Mouse (Mus musculus) layer of hippocampus, adult 9-10 months (tissue): ENCODE results near the gene Dsel.

Source experiments
- DNase-seq: peaks from one replicate; pipeline ENCODE4 v3.0.0; 2022; ENCODE audit warnings: low spot score

The Dsel gene

GRCm38 (mm10) chr1:111864779-111865165 lies at the start of gene Dsel:
Gene Dsel, minus strand, starts transcription at chr1:111864918.
- peak; percentile 64 for DNase-seq

- no peak for DNase-seq
Measured at GRCm38 (mm10) chr1:111911424-111911823, 46.7 kb upstream of the Dsel start.

- no peak for DNase-seq
Measured at GRCm38 (mm10) chr1:111883336-111883735, 18.6 kb upstream of the Dsel start.

GRCm38 (mm10) chr1:111875784-111876183 lies 11.1 kb upstream of the Dsel start:
- DNase-seq = no peak

- no peak for DNase-seq
Measured at GRCm38 (mm10) chr1:111873196-111873595, 8.5 kb upstream of the Dsel start.

- DNase-seq = no peak
Measured at GRCm38 (mm10) chr1:111865467-111865866, 749 bp upstream of the Dsel start.

GRCm38 (mm10) chr1:111864063-111864778 lies 497 bp downstream of the Dsel start:
- DNase-seq = peak; percentile 53

GRCm38 (mm10) chr1:111857852-111858251 lies 6.9 kb downstream of the Dsel start:
- no peak for DNase-seq

GRCm38 (mm10) chr1:111852439-111852838 lies 12.3 kb downstream of the Dsel start:
- no peak for DNase-seq

- peak; percentile 21 for DNase-seq
Measured at GRCm38 (mm10) chr1:111833583-111834225, 31.0 kb downstream of the Dsel start.
